Mouse (Mus musculus) embryonic fibroblast, embryonic 13.5 days (primary cell): ENCODE measurements around the gene Il13. TPM values are rescaled to one million over a fixed set of nuclear protein-coding genes. Genes with fewer than 3 reads are reported as not detected.

Experiments used
- H3K27ac ChIP-seq: 2 replicates; pipeline ENCODE4 v1.5.1; 2012; ENCODE audit warnings: low read length, control low read depth, inconsistent platforms; ENCODE audit not compliant: insufficient read depth
- H3K4me1 ChIP-seq: 2 replicates; pipeline ENCODE4 v1.6.1; 2011; ENCODE audit warnings: low read length; ENCODE audit not compliant: control insufficient read depth, insufficient read depth
- H3K4me3 ChIP-seq: 2 replicates; pipeline ENCODE4 v1.5.1; 2011; ENCODE audit warnings: mild to moderate bottlenecking, control low read depth, low read length; ENCODE audit not compliant: insufficient read depth
- CTCF ChIP-seq: IDR thresholded peaks from 2 replicates; pipeline ENCODE4 v1.5.1; 2011; ENCODE audit warnings: mild to moderate bottlenecking, control low read depth, low read length, moderate library complexity, borderline replicate concordance; ENCODE audit not compliant: insufficient read depth
- POLR2A ChIP-seq: IDR thresholded peaks from 2 replicates; pipeline ENCODE4 v1.6.1; 2011; ENCODE audit warnings: low read depth, mild to moderate bottlenecking, control low read depth, low read length, moderate library complexity
- polyA plus RNA-seq: library from polyadenylated mRNA; stranded (reverse); fragments of >200 nt; gene quantifications from 2 replicates; pipeline ENCODE4 v1.2.4, GENCODE M21; 2011; ENCODE audit warnings: low read depth; ENCODE audit not compliant: missing spikeins, insufficient read length

The Il13 gene
- not detected in 2 replicates for polyA plus RNA-seq

DNA sequence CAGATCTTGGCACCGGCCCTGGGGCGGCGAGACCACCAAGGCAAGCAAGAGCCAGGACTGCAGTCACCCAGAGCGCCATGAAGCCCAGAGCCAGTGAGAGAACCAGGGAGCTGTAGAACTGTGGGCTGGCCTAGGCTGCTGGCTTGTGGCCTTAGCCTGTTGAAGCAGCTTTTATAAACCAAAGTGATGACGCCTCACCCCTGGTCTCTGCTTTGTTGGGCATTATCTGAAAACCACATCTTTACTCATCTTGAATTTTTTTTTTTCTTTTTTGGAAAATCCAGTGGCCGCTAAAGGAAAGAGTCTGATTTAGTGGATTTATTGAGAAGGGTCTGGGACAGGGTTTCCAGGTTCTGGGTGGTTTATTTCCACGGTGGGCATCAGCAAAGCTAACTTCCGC, at the start of gene Il13:
TSS of gene Il13 (minus strand) at position 147 of the 400 bp plus-strand sequence.
- Histone ChIP-seq H3K4me1 (no peaks in the 10 kb centered on the region), H3K4me3 (no peak within 1 kb of the TSS), H3K27ac (no peak within 1 kb of the TSS)
- TF ChIP-seq CTCF: no peak
- no peak for TF ChIP-seq POLR2A

DNA sequence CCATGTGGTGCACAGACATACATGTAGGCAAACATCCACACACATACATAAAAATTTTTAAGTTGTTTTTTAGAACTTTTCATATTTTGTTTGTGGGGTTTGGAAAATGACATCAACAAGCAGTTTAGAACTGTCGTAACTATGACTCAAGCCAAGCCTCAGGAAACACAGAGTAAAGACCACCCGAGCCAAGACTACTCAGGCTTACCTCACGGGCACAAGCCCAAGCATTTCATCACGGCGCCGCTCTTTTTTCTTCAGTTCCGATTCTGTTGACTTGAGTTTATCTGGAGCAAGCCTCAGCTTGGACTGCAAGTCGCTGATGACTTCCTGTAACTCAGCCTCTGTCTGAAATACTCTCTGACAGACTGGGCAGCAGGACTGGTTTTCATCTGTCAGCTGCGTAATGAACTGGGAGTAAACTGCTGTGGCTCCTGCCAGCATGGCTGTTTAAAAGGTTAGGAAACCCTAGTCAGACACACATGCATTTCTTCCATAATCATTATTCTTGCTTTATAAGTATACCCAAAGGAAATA, 48.6 kb upstream of the Il13 start:
- Histone ChIP-seq H3K27ac (no peak overlapping the region), H3K4me3 (no peak overlapping the region)
- TF ChIP-seq CTCF (no peak), POLR2A (no peak)

DNA sequence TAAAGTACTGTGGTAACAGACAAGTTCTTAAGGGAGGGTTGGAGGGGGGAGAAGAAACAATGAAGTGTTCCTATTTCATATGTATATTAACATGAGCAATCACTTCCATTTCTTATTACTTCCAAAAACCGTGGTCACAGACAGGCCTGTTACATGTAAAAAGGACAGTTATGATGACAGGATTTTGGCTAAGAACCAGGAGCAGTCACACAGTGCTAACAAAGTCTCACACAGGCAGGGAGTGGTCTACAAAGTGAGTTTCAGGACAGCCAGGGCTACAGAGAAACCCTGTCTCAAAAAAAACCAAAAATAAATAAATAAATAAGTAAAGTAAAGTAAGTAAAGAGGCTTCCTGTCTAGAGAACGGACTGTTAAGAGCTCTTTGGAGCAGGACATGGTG, 47.7 kb upstream of the Il13 start:
- TF ChIP-seq CTCF (no peak), POLR2A (no peak)
- Histone ChIP-seq H3K27ac (no peak overlapping the region), H3K4me1 (no peaks in the 10 kb centered on the region), H3K4me3 (no peak overlapping the region)

More for the DNA sequence above, 48.6 kb upstream of the Il13 start:
- H3K4me1 ChIP-seq: no peaks in the 10 kb centered on the region

DNA sequence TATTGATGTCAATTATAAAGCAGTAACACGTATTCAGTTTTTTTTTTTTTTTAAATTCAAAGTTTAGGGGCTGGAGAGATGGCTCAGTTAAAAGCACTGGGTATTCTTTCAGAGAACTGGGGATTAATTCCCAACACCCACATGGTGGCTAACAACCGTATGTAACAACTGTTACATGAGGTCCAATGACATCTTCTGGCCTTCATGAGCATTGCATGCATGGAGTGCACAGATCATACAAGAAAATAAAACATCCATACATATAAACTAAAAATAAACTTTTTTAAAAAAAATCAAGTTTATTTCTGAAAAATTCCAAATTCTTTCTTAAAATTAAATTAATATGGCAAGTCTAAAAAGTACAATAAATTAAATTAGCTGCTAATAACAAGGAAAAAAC, 47.2 kb upstream of the Il13 start:
- no peak overlapping the region for H3K27ac ChIP-seq
- TF ChIP-seq POLR2A: no peak
- TF ChIP-seq CTCF: no peak
- H3K4me3 ChIP-seq: no peak overlapping the region
- H3K4me1 ChIP-seq: no peaks in the 10 kb centered on the region

DNA sequence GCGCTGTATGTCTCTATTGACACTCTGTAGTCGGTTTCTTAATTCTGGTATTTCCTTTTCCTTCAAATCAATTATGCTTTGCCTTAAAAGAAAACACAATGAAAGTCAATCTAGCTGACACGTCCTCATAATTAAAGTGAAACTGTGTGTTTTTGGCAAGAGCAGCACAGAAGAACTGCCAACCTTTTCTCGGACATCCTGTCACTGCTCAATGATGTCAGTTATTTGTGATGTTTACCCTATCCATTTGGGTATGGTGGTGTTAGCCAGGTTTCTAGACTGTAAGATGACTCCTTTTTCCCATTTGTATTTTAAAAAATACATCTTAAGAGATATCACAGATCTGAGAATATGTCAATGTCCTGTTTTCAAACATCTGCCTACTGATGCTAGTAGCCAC, 45.6 kb upstream of the Il13 start:
- H3K27ac ChIP-seq: no peak overlapping the region
- H3K4me1 ChIP-seq: no peaks in the 10 kb centered on the region
- no peak overlapping the region for H3K4me3 ChIP-seq
- TF ChIP-seq CTCF: no peak
- TF ChIP-seq POLR2A: no peak

DNA sequence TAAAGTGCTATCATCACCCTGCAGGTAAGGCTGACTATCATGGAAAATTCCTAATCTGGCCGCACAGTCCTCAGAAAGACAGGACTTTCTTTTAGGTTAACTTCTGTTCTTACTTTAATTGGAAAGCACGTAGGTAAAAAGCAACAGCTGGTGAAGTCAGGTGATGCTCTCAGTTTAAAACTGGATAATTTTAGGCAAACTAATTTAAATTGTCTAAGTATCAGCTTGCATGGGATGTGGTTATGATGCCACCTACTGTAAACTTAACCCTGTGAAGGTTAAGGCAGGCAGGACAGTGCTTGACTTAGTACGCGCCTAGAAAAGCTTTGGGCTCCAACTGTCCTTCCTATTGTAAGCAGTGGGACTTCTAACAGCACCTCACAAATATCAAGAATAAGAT, 36.9 kb upstream of the Il13 start:
- H3K27ac ChIP-seq: no peak overlapping the region
- no peaks in the 10 kb centered on the region for H3K4me1 ChIP-seq
- no peak for TF ChIP-seq POLR2A
- no peak for TF ChIP-seq CTCF
- no peak overlapping the region for H3K4me3 ChIP-seq

DNA sequence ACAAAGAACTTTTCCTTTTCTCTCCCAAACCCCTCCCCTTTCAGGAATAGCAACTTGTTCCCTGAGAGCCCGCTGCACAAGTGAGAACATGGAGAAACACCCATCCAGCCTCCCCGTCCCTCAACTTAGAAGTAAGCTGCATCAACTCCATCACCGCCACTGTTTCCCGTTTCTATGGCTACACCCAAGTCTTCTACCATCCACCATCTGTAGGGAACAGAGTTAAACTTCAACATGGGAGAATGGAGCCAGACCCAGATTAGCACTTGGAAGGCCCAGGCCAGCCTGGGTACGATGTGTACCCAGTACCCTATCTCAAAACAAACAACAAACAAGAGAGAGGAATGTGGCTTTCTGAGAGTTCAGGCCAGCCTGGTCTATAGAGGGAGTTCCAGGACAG, 29.6 kb upstream of the Il13 start:
- H3K4me1 ChIP-seq: no peaks in the 10 kb centered on the region
- TF ChIP-seq POLR2A (no peak), CTCF (no peak)
- no peak overlapping the region for H3K4me3 ChIP-seq
- no peak overlapping the region for H3K27ac ChIP-seq

DNA sequence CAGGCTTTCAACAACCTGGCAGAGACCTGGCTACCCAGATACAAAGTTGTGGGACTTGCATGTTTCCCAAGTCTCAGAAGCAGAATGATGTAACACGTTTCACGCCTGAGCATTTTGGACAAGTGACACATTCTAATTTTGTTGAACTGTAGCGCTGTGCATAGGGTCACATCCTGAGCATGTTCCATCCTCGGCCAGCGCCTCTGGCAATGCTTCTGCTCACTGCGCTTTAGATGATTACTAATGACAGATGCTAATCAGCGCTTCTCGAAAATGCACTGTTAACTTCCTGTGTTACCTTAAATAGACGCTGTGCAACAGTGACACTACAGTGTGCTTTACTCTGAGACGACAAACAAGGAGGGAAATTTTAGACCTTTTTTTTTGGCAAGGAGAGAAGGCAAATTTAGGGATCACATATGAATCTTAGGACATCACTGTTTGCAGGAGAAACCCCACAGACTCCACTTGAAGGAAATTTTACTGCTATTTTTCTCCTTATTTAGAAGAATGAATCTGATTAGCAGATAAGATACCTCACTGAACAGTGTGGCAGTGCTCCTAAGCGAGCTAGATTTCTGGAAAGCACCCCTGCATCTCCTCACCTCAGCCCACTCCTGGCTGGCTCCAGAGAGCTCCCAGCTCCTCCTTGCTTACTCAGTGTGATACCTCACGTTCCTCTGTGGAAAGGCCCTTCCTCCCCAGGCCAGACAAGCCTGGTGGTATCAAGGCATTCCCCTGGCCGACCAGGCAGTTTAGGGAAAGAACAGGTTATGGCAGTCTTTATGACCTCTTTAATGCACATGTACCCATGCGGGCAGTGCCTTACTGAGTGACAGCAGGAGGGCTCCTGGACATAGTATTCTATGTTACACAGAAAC, 28.5 kb upstream of the Il13 start:
- TF ChIP-seq CTCF: no peak
- no peak for TF ChIP-seq POLR2A
- Histone ChIP-seq H3K27ac (no peak overlapping the region), H3K4me3 (no peak overlapping the region), H3K4me1 (no peaks in the 10 kb centered on the region)

DNA sequence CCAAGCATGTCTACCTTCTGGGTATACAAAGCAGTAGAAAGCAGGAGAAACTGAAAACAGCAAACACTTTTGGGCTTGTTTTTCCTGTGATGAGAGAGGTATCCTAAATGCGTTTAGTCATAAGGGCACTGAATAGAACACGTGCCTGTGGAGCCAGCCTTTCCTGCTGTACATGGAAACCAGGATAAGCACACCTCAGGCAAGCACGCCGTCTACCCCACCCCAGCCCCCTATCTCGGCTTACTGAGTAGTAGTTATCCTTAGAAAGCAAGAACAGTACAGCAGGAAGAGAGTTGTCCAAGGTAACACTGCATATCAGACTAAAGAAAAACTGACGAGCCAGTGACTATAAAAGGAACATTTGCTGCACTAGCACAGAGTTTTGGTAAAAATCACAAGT, 23.3 kb upstream of the Il13 start:
- Histone ChIP-seq H3K4me3 (no peak overlapping the region), H3K4me1 (peaks cover 6% of the 10 kb centered on the region), H3K27ac (no peak overlapping the region)
- TF ChIP-seq CTCF (no peak), POLR2A (no peak)

DNA sequence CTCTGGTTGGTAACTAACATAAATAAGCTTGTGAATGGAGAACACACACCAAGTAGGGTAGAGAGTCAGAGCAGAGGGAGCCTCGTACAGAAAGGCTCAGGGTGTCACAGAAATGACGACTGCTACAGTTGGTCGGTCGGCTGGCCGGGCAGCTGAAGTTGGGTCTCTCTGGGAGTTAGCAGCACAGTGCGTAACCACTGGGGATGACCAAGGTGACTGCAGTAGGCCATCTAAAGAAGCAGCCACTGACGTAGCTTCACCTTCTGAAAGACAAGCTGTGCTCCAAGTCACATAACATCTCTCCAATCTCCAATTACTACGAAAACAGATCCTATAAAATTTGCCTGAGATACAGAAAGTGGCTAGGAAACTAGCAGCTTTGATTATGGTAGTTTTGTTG, 22.9 kb upstream of the Il13 start:
- TF ChIP-seq CTCF: no peak
- no peak for TF ChIP-seq POLR2A
- Histone ChIP-seq H3K4me1 (peaks cover 6% of the 10 kb centered on the region), H3K27ac (no peak overlapping the region)

More for the DNA sequence above, 22.9 kb upstream of the Il13 start:
- H3K4me3 ChIP-seq: no peak overlapping the region
